Mouse (Mus musculus) CD4-positive, CD25-positive, alpha-beta regulatory T cell, adult 4 months (primary cell): ENCODE results near the gene Srprb. TPM values are rescaled to one million over a fixed set of nuclear protein-coding genes. Genes with fewer than 3 reads are reported as not detected.
A peak's percentile ranks its signal among the peaks of the same experiment; 100 is the strongest.
"Not testable (repeated sequence)": the region's sequence is repeated elsewhere in the genome, so short reads cannot be mapped to it uniquely, and the experiment has no call there.

Experiments
- ATAC-seq: one replicate; pipeline ENCODE4 v1.8.0; 2017
- polyA plus RNA-seq, 2 experiments: library from polyadenylated mRNA; unstranded; fragments of 100-300 nt; shearing (Covaris generic); gene quantifications; one replicate each; pipeline ENCODE4 v1.2.1; 2017

Gene Srprb
- polyA plus RNA-seq, 2 experiments from 2014 or later = 33.7 to 43.1 TPM

- no peak for ATAC-seq
Observed at GRCm38 (mm10) chr9:103208802-103209423, 7.0 kb upstream of the Srprb start.

DNA sequence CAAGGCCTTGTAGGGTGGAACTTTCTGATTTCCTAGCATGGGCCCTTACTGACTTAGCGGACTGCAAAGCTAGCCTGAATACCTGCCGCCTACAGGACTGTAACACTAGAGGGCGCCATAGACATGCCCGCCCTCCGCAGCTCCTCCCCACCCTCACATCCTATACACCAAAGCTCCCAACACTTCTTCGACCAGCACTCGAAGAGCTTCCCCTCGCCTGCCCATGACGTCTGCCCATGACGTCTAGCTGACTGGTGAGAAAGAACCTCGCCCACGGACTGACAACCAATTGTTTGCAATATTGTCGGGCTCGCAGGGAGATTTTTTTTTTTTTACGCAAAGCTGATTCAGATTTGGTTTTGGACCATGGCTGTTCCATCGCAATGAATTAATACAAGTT, 5.9 kb upstream of the Srprb start:
- peak; percentile 98 for ATAC-seq

DNA sequence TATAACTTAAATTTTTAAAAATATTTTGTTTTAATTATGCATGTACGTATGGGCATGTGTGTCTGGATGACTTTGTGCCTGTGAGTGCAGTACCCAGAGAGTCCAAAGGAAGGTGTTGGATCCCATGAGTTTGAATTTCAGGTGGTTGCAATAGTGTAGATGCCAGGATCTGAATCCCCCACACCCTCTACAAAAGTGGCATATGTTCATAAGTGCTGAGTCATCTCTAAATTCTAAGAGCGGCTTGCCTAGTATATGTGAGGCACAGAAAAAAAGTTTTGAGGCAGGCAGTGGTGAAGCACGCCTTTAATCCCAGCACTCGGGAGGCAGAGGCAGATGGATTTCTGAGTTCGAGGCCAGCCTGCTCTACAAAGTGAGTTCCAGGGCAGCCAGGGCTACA, 3.8 kb upstream of the Srprb start:
- no peak for ATAC-seq

DNA sequence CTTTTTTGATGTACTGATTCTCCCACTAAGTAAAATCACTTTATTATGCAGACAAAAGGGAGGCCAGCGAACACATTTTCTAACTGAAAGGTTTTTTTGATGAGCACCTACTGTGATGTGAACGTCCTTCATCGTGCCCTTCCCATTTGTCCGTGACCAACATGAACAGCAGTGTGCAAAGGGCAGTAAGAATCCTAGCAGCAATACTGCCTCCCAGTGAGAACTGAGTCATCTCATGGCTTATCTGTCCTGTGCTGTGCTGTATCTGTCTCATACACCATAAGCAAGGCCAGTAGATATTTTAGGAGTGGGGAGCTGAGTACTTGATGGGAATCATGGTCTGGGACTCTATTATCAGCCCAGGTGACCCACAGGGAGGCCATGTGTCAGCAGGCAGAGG, 13.5 kb downstream of the Srprb start:
- ATAC-seq = no peak

DNA sequence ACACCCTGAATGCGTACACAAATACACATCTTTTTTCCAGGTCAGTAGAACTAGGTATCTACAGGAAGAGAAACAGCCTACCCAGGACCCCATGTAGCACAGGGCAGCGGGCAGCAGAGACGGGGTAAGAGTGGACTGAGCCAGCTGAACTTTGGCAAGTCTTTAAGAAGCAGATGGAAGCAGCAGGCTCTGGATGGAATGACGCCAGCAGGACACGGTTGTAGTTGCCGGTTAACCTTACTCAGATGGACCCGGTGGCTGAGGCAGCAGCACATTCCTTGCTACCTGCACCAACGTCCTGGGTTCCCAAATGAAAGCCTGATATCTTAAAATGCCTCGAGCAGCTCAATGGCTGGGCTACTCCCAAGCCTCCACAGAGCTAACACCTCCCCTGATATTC, 15.2 kb downstream of the Srprb start:
- no peak for ATAC-seq

DNA sequence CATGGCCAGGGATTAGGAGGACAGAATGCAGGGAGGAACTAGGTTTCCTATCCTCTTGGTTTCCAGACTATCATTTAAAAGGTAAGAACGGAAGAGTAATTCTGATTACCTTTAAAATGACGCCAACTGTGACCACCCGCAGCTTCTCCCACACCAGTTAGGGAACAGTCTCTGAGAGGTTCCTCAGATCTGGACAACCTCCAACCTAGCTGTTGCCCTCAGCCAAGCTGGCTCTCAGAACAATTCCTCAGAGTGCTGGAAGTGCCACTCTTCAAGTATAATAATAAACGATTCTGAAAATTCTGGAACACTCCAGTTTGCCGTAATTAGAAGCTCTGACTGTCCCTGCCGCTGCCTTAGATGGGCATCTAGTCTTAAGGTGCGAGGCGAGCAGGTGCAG, 16.0 kb downstream of the Srprb start:
- no peak for ATAC-seq

- ATAC-seq = no peak
Observed at GRCm38 (mm10) chr9:103184855-103185254, 17.1 kb downstream of the Srprb start.

DNA sequence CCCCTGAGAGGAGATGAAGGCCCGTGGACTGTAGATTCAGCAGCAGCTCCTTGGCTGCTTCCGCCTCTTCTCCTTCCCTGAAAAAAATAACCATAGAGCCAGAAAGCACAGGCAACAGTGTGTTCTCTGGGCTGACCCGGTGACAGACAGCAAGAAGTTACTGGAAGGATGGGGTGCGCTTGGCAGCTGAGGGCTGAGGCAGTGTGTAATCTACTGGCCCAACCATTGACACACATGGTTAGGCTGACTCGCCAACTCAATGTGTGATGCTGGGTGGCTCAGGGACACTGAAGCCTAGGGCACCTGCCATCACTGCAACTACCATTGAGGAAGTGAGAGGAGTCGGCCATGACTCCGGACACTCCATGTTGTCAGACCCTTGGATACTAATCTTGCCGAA, 20.1 kb downstream of the Srprb start:
- no peak for ATAC-seq

DNA sequence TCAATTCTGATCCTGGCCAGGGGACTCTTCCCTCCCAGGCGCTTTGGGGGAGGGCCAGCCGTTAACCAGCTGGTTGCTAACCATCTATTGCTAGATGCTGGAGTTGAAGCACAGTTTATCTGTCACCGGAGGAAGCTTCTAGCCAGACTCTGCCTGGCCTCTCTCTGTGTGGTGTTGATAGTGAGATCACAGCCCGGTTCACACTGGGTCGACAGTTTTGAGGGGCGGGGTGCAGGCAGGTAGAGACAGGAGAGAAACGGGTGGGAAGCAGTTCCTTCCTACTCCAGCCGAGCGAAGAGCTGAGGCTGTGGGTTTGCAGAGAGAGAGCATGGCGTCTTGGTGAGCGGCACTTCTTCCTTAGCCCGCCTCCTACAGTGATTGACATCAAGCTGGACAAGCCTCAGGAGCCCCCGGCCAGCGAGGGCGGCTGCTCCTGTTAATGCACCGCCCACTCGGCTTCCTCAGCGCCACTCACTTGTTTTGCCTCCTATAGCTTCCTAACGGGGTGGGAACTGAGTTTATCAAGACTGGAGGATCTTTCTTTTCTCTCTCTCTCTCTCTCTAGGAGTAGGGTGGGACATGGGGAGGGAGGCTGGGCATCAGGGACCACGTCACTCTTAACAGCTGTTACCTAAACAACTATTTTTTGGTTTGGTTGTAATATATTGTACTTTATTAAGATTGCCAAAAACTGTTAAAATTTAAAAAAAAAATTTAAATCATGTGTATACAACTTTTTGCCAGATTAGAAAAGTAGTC, 21.0 kb downstream of the Srprb start:
- peak; percentile 98 for ATAC-seq

- ATAC-seq = no peak
Observed at GRCm38 (mm10) chr9:103180303-103180702, 21.6 kb downstream of the Srprb start.

DNA sequence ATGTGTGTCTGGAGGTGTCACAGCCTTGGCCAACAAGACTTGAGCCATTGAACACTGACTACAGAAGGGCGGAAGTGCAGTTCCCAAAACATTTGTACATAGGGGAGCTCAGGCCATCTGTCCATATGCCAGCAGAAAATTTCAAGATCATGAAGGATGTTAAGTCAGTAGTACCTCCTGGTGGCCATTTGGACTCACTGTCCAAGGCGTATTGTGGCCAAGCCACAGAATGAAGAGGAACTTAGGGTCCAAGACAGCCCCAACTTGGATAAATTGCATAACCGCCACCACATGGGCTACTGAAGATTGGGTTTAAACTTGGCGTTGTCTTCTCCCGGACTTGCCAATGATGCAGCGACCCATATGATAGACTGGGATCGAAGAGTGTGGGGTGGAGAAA, 26.2 kb downstream of the Srprb start:
- ATAC-seq = no peak

- ATAC-seq = no peak
Observed at GRCm38 (mm10) chr9:103174771-103175519, 27.0 kb downstream of the Srprb start.

DNA sequence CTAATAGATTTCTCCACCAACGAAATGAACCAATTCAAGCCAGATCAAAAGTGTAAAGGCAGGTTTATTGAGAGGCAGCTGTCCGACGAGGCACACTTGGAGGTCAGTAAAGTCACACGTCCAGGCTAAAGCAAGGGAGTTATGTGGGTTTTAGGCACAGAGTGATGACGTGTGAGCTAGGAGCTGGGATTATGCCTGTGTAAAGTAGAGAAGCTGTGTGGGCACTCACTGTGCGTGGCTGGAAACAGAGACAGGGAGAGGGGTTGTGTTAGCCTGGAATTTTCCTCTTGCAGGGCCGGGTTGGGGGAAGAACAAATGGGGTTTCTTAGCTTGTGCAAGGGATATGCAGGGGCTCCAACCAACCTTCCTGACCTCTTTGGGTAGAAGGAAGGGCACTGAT, 33.2 kb downstream of the Srprb start:
- ATAC-seq = no peak

DNA sequence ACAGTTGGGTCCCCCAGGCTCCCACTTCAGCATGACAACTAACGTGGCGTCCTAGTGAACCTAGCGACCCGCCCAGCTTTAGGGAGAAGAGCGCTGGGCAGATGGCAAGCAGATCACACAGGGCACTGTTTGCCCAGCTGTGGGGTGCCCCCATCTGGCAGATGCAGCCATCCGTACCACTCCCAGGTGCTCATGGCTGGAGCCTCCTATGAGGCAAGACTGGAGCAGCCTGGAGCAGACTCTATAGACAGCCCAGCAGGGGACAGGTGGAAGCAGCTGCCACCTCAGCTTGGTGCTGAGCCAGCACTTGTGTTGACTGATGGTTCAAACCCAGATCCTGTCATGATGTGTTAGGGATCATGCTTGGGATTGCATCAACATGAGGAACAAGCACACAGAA, 33.9 kb downstream of the Srprb start:
- no peak for ATAC-seq

DNA sequence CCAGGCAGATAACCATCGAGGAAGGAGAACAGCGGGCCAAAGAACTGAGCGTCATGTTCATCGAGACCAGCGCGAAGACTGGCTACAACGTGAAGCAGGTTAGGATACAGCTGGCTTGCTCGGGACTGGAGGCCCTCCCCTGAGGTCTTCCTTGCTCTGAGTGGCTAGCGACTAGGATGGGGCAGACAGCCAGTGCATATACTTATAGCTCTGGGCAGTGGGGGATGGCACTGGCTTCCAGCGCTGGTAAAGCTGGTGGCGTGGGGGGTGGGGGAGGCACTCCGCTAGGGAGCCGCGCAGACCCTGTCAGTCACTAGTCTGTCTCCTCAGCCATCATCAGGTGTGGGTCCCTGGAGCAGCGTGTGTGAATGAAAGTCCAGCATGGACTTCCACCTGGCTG, 38.1 kb downstream of the Srprb start:
- ATAC-seq = no peak

GRCm38 (mm10) chr9:103155158-103155557, 46.8 kb downstream of the Srprb start:
- ATAC-seq = not testable (repeated sequence)

GRCm38 (mm10) chr9:103154568-103154967, 47.4 kb downstream of the Srprb start:
- ATAC-seq = no peak

DNA sequence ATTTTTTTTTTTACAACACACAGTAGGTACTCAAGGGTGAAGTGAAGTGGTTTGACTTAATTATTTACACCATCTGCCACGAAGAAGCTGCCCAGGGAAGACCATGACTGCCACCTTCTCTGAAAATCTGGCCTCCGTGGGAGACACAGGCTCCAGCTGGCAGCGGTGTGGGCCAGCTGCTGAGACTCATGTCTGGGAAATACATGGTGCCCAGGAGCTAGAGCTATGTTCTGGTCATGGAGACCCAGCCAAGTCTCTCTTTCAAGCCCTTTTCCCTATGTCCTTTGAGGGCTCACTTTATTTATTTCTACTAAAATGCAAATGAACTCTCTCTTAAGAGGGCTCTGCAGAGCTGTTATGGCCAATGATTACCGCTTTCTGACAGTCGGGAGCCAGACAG, 48.7 kb downstream of the Srprb start:
- no peak for ATAC-seq

DNA sequence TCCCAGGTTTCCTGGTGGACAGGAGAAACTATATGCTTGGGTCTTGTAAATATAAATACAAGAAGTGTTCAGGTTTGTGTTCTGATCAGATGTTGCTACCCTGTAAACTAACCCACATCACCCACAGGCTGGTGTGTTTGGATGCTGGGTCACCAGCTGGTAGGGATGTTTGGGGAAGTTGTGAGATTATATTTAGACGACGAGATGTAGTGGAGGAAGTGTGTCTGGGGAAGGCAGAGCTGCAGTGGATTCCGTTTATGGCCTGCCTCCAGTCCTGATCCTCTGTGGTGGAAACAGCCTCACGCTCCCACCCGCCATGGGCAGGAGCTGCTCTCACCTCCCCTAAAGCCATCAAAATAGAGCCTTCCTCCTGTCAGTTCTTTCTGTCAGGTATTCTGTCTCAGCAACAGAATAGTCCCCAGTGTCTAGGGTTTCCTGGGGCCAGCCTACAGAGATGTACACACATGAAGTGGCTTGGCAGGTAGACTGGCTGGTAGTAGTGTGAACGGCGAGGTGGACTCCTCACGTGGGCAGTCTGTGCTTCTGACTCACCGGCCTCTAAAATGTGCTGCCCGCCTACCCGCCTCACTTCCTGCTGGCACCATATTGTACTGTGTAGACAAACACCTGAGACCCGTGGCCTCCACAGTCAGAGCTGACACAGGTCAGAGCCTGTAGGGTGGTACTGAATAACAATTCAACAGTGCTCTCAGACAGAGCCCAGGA, 52.7 kb downstream of the Srprb start:
- no peak for ATAC-seq

GRCm38 (mm10) chr9:103147103-103147502, 54.8 kb downstream of the Srprb start:
- no peak for ATAC-seq

GRCm38 (mm10) chr9:103146703-103147102, 55.2 kb downstream of the Srprb start:
- ATAC-seq = no peak

DNA sequence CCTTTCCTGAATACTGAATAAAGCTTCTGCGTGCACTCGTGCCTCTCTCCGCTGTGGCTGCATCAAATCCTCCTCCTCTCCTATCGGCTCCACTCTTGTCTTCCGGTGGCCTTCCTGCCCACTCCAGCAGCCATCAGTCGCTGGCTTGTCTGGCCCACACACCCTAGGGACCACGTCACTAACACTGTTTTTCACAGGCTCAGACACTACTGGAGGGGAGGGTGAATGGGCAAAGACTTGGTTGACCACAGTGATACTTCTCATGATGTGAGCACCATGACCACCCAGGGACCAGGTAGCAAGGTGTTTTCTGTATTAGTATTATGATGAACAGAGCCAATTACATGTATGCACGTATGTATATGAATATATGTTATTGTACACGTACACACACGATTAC, 55.7 kb downstream of the Srprb start:
- ATAC-seq = no peak

DNA sequence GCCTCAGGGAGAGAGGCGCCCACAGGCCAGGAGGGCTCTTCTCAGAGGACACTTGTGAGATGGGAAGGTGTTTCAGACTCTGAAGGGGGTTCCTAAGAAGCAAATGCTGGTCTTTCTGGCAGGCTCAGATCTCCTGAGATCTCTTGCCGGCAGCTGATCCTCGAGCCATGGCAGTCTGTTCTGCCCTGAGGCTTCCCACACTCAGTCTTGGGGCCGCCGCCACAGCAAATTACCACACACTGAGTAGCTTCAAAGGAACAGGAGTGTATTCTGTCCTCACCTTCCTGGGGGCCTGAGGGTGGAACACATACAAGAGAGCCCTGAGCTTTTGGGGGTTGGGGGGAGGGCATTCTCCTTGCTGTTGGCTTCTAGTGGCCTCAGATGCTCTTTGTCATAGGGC, 56.6 kb downstream of the Srprb start:
- ATAC-seq = no peak
